Mouse (Mus musculus): Measurements from ENCODE around the gene 4930402H24Rik.

The 4930402H24Rik gene

GRCm38 (mm10) chr2:130905751-130906583, at the start of gene 4930402H24Rik, which contains the start of gene Atrn:
Gene 4930402H24Rik (minus strand): TSS chr2:130906406.
Gene Atrn (plus strand): TSS chr2:130906495.
- CTCF ChIA-PET, result interaction anchor here in 1 of 4 experiments (1.6 kb wide), 1 partner anchor 269 kb away, joined by 5 read pairs; no protein-coding TSS in a partner anchor
- POLR2A ChIA-PET, result interaction anchor here in 3 of 4 experiments (0.6 to 1.6 kb wide), 10 partner anchors 9 to 254 kb away, joined by 3 to 13 read pairs (median 4); partner anchors contain the start of gene Ddrgk1 (in 1 of the 3)

- CTCF ChIA-PET, result interaction anchor here (0.5 to 1.4 kb wide), 22 partner anchors 8 to 562 kb away, joined by 3 to 7 read pairs (median 3); partner anchors contain the start of genes Itpa (in 1 of the 4) and Mrps26 (in 1 of the 4)
These were observed 44.3 kb upstream of the 4930402H24Rik start for GRCm38 (mm10) chr2:130950548-130950947.

GRCm38 (mm10) chr2:130949781-130950180, 43.6 kb upstream of the 4930402H24Rik start:
- ChIA-PET CTCF (interaction anchor here in 3 of 4 experiments (0.5 to 1.4 kb wide), 10 partner anchors 8 to 282 kb away, joined by 3 to 7 read pairs (median 4); partner anchors contain the start of gene Itpa (in 1 of the 3)), POLR2A (interaction anchor here in 2 of 4 experiments (1.2 to 1.3 kb wide), 2 partner anchors 18 to 282 kb away, joined by 4 read pairs; partner anchors contain the start of gene Itpa (in 1 of the 2))

More at GRCm38 (mm10) chr2:130950548-130950947, 44.3 kb upstream of the 4930402H24Rik start:
- POLR2A ChIA-PET, result interaction anchor here in 2 of 4 experiments (1.2 to 1.3 kb wide), 2 partner anchors 18 to 283 kb away, joined by 4 read pairs; partner anchors contain the start of gene Itpa (in 1 of the 2)

- ChIA-PET POLR2A (no interaction called here), CTCF (no interaction called here)
These were observed 26.7 kb upstream of the 4930402H24Rik start for GRCm38 (mm10) chr2:130932865-130933264.

GRCm38 (mm10) chr2:130929994-130930393, 23.8 kb upstream of the 4930402H24Rik start:
- ChIA-PET CTCF (interaction anchor here in 2 of 4 experiments (0.5 to 0.6 kb wide), 3 partner anchors 91 to 416 kb away, joined by 3 to 5 read pairs (median 5); no protein-coding TSS in a partner anchor), POLR2A (no interaction called here)

- ChIA-PET POLR2A (interaction anchor here in 1 of 4 experiments (0.9 to 1.0 kb wide), 2 partner anchors 18 to 19 kb away, joined by 3 to 4 read pairs; no protein-coding TSS in a partner anchor), CTCF (no interaction called here)
These were observed 22.3 kb upstream of the 4930402H24Rik start for GRCm38 (mm10) chr2:130928530-130928929.

GRCm38 (mm10) chr2:130928031-130928430, 21.8 kb upstream of the 4930402H24Rik start:
- ChIA-PET CTCF (no interaction called here), POLR2A (interaction anchor here in 1 of 4 experiments (0.9 to 1.0 kb wide), 2 partner anchors 18 kb away, joined by 3 to 4 read pairs; no protein-coding TSS in a partner anchor)

- CTCF ChIA-PET, result no interaction called here
- POLR2A ChIA-PET, result no interaction called here
These were observed 18.7 kb upstream of the 4930402H24Rik start for GRCm38 (mm10) chr2:130924950-130925349.

GRCm38 (mm10) chr2:130919062-130919593, 12.9 kb upstream of the 4930402H24Rik start:
- ChIA-PET POLR2A (interaction anchor here in 2 of 4 experiments (0.9 to 1.3 kb wide), 2 partner anchors 11 to 92 kb away, joined by 3 read pairs; no protein-coding TSS in a partner anchor), CTCF (interaction anchor here in 1 of 4 experiments (0.5 kb wide), 1 partner anchor 271 kb away, joined by 4 read pairs; no protein-coding TSS in a partner anchor)

- ChIA-PET CTCF (interaction anchor here in 1 of 4 experiments (0.7 kb wide), 1 partner anchor 1130 kb away, joined by 3 read pairs; no protein-coding TSS in a partner anchor), POLR2A (interaction anchor here in 1 of 4 experiments (1.3 kb wide), 1 partner anchor 10 kb away, joined by 3 read pairs; no protein-coding TSS in a partner anchor)
These were observed 11.5 kb upstream of the 4930402H24Rik start for GRCm38 (mm10) chr2:130917686-130918085.

- POLR2A ChIA-PET, result no interaction called here
- CTCF ChIA-PET, result no interaction called here
These were observed 10.4 kb upstream of the 4930402H24Rik start for GRCm38 (mm10) chr2:130916521-130917147.

GRCm38 (mm10) chr2:130914873-130915272, 8.7 kb upstream of the 4930402H24Rik start:
- ChIA-PET POLR2A (interaction anchor here in 3 of 4 experiments (0.6 to 1.4 kb wide), 5 partner anchors 9 to 191 kb away, joined by 3 to 6 read pairs (median 4); partner anchors contain the start of genes 4930402H24Rik (in 1 of the 3) and Atrn (in 1 of the 3)), CTCF (interaction anchor here in 2 of 4 experiments (0.6 to 0.9 kb wide), 2 partner anchors 235 to 351 kb away, joined by 3 read pairs; partner anchors contain the start of gene Mrps26 (in 1 of the 2))

GRCm38 (mm10) chr2:130911691-130912090, 5.5 kb upstream of the 4930402H24Rik start:
- CTCF ChIA-PET, result no interaction called here

GRCm38 (mm10) chr2:130906584-130907315, 544 bp upstream of the 4930402H24Rik start:
- POLR2A ChIA-PET, result interaction anchor here in 3 of 4 experiments (0.6 to 1.6 kb wide), 9 partner anchors 8 to 254 kb away, joined by 3 to 13 read pairs (median 3); partner anchors contain the start of gene Ddrgk1 (in 1 of the 3)

More at GRCm38 (mm10) chr2:130911691-130912090, 5.5 kb upstream of the 4930402H24Rik start:
- POLR2A ChIA-PET, result interaction anchor here in 1 of 4 experiments (0.5 kb wide), 1 partner anchor 22 kb away, joined by 3 read pairs; no protein-coding TSS in a partner anchor

GRCm38 (mm10) chr2:130898783-130899182, 7.4 kb downstream of the 4930402H24Rik start:
- POLR2A ChIA-PET, result no interaction called here

More at GRCm38 (mm10) chr2:130906584-130907315, 544 bp upstream of the 4930402H24Rik start:
- CTCF ChIA-PET, result interaction anchor here in 1 of 4 experiments (1.6 kb wide), 1 partner anchor 268 kb away, joined by 5 read pairs; no protein-coding TSS in a partner anchor

GRCm38 (mm10) chr2:130897856-130898255, 8.3 kb downstream of the 4930402H24Rik start:
- ChIA-PET POLR2A (interaction anchor here in 1 of 4 experiments (0.5 kb wide), 1 partner anchor 199 kb away, joined by 4 read pairs; no protein-coding TSS in a partner anchor), CTCF (interaction anchor here in 1 of 4 experiments (0.7 kb wide), 1 partner anchor 633 kb away, joined by 3 read pairs; no protein-coding TSS in a partner anchor)

More at GRCm38 (mm10) chr2:130898783-130899182, 7.4 kb downstream of the 4930402H24Rik start:
- CTCF ChIA-PET, result no interaction called here

- ChIA-PET CTCF (interaction anchor here in 1 of 4 experiments (0.7 kb wide), 1 partner anchor 633 kb away, joined by 3 read pairs; no protein-coding TSS in a partner anchor), POLR2A (interaction anchor here in 1 of 4 experiments (0.7 kb wide), 1 partner anchor 10 kb away, joined by 3 read pairs; no protein-coding TSS in a partner anchor)
These were observed 9.3 kb downstream of the 4930402H24Rik start for GRCm38 (mm10) chr2:130896944-130897343.
